Mouse (Mus musculus) bone marrow, adult 2 months (tissue): ENCODE data around the gene Prpsap1.

ENCODE experiments used
- CTCF ChIP-seq: fragments of 200-500 bp; IDR thresholded peaks from 2 replicates; pipeline ENCODE4 v1.5.1; 2011; ENCODE audit warnings: low read length, control low read depth; ENCODE audit not compliant: control insufficient read depth, insufficient read depth
- POLR2A ChIP-seq: fragments of 200-500 bp; IDR thresholded peaks from 2 replicates; pipeline ENCODE4 v1.6.1; 2011; ENCODE audit warnings: low read depth, mild to moderate bottlenecking, control low read depth, low read length, borderline replicate concordance; ENCODE audit not compliant: control insufficient read depth

DNA sequence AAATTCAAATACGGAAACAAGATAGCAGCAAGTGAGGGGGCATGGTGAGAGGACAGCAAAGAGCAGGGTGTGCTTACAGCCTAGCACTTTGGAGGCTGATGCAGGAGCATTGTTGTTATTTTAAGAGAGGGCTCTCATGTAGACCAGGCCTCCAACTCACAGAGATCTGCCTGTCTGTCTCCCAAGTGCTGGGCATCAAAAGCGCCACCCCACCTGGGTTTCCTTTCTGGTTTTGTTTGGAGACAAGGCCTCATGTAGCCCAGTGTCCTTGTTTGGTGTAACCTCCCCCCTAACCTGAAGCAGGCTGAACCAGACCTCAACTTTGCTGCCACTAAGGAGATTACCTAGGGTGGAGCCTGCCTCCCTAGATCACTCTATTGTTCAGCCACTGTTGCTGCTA, 71.4 kb downstream of the Prpsap1 start:
- TF ChIP-seq CTCF: no peak
- no peak for TF ChIP-seq POLR2A
